Mouse (Mus musculus): ENCODE measurements around the gene Wnt10a. TPM values are rescaled to one million over a fixed set of nuclear protein-coding genes. Genes with fewer than 3 reads are reported as not detected.

The Wnt10a gene
- total and polyA plus RNA-seq, 2 experiments from 2014 or later = not detected

- TF ChIP-seq EP300 (IDR thresholded peaks at IDR 0.05; ENCODE audit: low read depth) (no peak), CTCF (IDR thresholded peaks at IDR 0.05; ENCODE audit: low read depth) (peak; percentile 56)
- ATAC-seq (ENCODE audit: insufficient read depth, low read depth) (peak; percentile 71), DNase-seq (ENCODE audit: low spot score) (peak; percentile 75)
- Histone ChIP-seq H3K27me3 (ENCODE audit: control insufficient read depth, insufficient read depth, low read length) (peaks cover 99% of the 10 kb centered on the region), H3K9me3 (replicated peaks; ENCODE audit: control insufficient read depth, low read length) (no peaks in the 10 kb centered on the region), H3K27ac (ENCODE audit: low read depth) (no peak overlapping the region), H3K9ac (replicated peaks; ENCODE audit: low read depth, low read length) (no peak overlapping the region), H3K4me3 (ENCODE audit: low read depth, low read length) (peak overlapping the region; percentile 44), H3K36me3 (replicated peaks; ENCODE audit: control insufficient read depth, insufficient read depth, low read length) (no peaks in the 10 kb centered on the region), H3K4me2 (ENCODE audit: low read depth, low read length) (peak overlapping the region; percentile 71), H3K4me1 (ENCODE audit: control insufficient read depth, insufficient read depth) (no peaks in the 10 kb centered on the region)
- WGBS = under 1% methylated on average over 57 of the region's 57 CpGs
These were observed 11.7 kb downstream of the Wnt10a start for GRCm38 (mm10) chr1:74802795-74803656.

GRCm38 (mm10) chr1:74804211-74804870 is 13.0 kb downstream of the Wnt10a start:
- no peak overlapping the region for H3K4me2 ChIP-seq (ENCODE audit: low read depth, low read length)
- ATAC-seq (ENCODE audit: insufficient read depth, low read depth) (no peak), DNase-seq (ENCODE audit: low spot score) (no peak)
- peaks cover 97% of the 10 kb centered on the region for H3K27me3 ChIP-seq (ENCODE audit: control insufficient read depth, insufficient read depth, low read length)
- no peak overlapping the region for H3K4me3 ChIP-seq (ENCODE audit: low read depth, low read length)
- no peaks in the 10 kb centered on the region for H3K36me3 ChIP-seq (replicated peaks; ENCODE audit: control insufficient read depth, insufficient read depth, low read length)
- H3K9me3 ChIP-seq (replicated peaks; ENCODE audit: control insufficient read depth, low read length) = no peaks in the 10 kb centered on the region
- no peak overlapping the region for H3K27ac ChIP-seq (ENCODE audit: low read depth)
- H3K4me1 ChIP-seq (ENCODE audit: control insufficient read depth, insufficient read depth) = no peaks in the 10 kb centered on the region
- TF ChIP-seq EP300 (IDR thresholded peaks at IDR 0.05; ENCODE audit: low read depth) (no peak), CTCF (IDR thresholded peaks at IDR 0.05; ENCODE audit: low read depth) (no peak)
- 16% methylated on average over 10 of the region's 10 CpGs for WGBS
- H3K9ac ChIP-seq (replicated peaks; ENCODE audit: low read depth, low read length) = no peak overlapping the region

GRCm38 (mm10) chr1:74805340-74805835 is 14.1 kb downstream of the Wnt10a start:
- no peaks in the 10 kb centered on the region for H3K4me1 ChIP-seq (ENCODE audit: control insufficient read depth, insufficient read depth)
- no peak for TF ChIP-seq CTCF (IDR thresholded peaks at IDR 0.05; ENCODE audit: low read depth)
- TF ChIP-seq EP300 (IDR thresholded peaks at IDR 0.05; ENCODE audit: low read depth) = no peak
- no peak overlapping the region for H3K27ac ChIP-seq (ENCODE audit: low read depth)
- H3K4me2 ChIP-seq (ENCODE audit: low read depth, low read length) = no peak overlapping the region
- no peak for ATAC-seq (ENCODE audit: insufficient read depth, low read depth)
- H3K9me3 ChIP-seq (replicated peaks; ENCODE audit: control insufficient read depth, low read length) = no peaks in the 10 kb centered on the region
- no peak overlapping the region for H3K9ac ChIP-seq (replicated peaks; ENCODE audit: low read depth, low read length)
- peaks cover 94% of the 10 kb centered on the region for H3K27me3 ChIP-seq (ENCODE audit: control insufficient read depth, insufficient read depth, low read length)
- DNase-seq (ENCODE audit: low spot score) = no peak
- no peak overlapping the region for H3K4me3 ChIP-seq (ENCODE audit: low read depth, low read length)
- no peaks in the 10 kb centered on the region for H3K36me3 ChIP-seq (replicated peaks; ENCODE audit: control insufficient read depth, insufficient read depth, low read length)
- WGBS = 30% methylated on average over 4 of the region's 4 CpGs

GRCm38 (mm10) chr1:74805843-74806242 is 14.5 kb downstream of the Wnt10a start:
- Histone ChIP-seq H3K9me3 (replicated peaks; ENCODE audit: control insufficient read depth, low read length) (no peaks in the 10 kb centered on the region), H3K27ac (ENCODE audit: low read depth) (no peak overlapping the region), H3K4me1 (ENCODE audit: control insufficient read depth, insufficient read depth) (no peaks in the 10 kb centered on the region), H3K4me3 (ENCODE audit: low read depth, low read length) (no peak overlapping the region), H3K4me2 (ENCODE audit: low read depth, low read length) (no peak overlapping the region), H3K27me3 (ENCODE audit: control insufficient read depth, insufficient read depth, low read length) (peaks cover 90% of the 10 kb centered on the region), H3K9ac (replicated peaks; ENCODE audit: low read depth, low read length) (no peak overlapping the region), H3K36me3 (replicated peaks; ENCODE audit: control insufficient read depth, insufficient read depth, low read length) (no peaks in the 10 kb centered on the region)
- TF ChIP-seq EP300 (IDR thresholded peaks at IDR 0.05; ENCODE audit: low read depth) = no peak
- no peak for TF ChIP-seq CTCF (IDR thresholded peaks at IDR 0.05; ENCODE audit: low read depth)
- whole genome bisulfite sequencing = 14% methylated on average over 5 of the region's 5 CpGs
- no peak for DNase-seq (ENCODE audit: low spot score)
- no peak for ATAC-seq (ENCODE audit: insufficient read depth, low read depth)

- no peaks in the 10 kb centered on the region for H3K36me3 ChIP-seq (replicated peaks; ENCODE audit: control insufficient read depth, insufficient read depth, low read length)
- H3K27me3 ChIP-seq (ENCODE audit: control insufficient read depth, insufficient read depth, low read length) = peaks cover 83% of the 10 kb centered on the region
- DNase-seq (ENCODE audit: low spot score) = no peak
- ATAC-seq (ENCODE audit: insufficient read depth, low read depth) = 0 out of 2 replicates have a peak, but pooled peaks have one; percentile 5
- TF ChIP-seq EP300 (IDR thresholded peaks at IDR 0.05; ENCODE audit: low read depth) (no peak), CTCF (IDR thresholded peaks at IDR 0.05; ENCODE audit: low read depth) (peak; percentile 30)
- H3K9me3 ChIP-seq (replicated peaks; ENCODE audit: control insufficient read depth, low read length) = no peaks in the 10 kb centered on the region
- H3K4me3 ChIP-seq (ENCODE audit: low read depth, low read length) = peak overlapping the region; percentile 15
- WGBS = 1% methylated on average over 34 of the region's 38 CpGs
- peak overlapping the region; percentile 45 for H3K4me2 ChIP-seq (ENCODE audit: low read depth, low read length)
- no peak overlapping the region for H3K27ac ChIP-seq (ENCODE audit: low read depth)
- no peaks in the 10 kb centered on the region for H3K4me1 ChIP-seq (ENCODE audit: control insufficient read depth, insufficient read depth)
- no peak overlapping the region for H3K9ac ChIP-seq (replicated peaks; ENCODE audit: low read depth, low read length)
These were observed 15.3 kb downstream of the Wnt10a start for GRCm38 (mm10) chr1:74806360-74807311.
